Mouse (Mus musculus) liver, embryonic 14.5 days (tissue): ENCODE measurements around the gene Jup. TPM values are rescaled to one million over a fixed set of nuclear protein-coding genes. Genes with fewer than 3 reads are reported as not detected.

Source experiments
- ATAC-seq: fragments of 200-750 bp; cut with Nextera tagmentation; 2 replicates; pipeline ENCODE4 v1.8.0; 2017; ENCODE audit warnings: moderate number of reproducible peaks, mild to moderate bottlenecking, moderate library complexity; ENCODE audit not compliant: insufficient read depth
- DNase-seq, 3 experiments: peaks; one replicate each; pipeline ENCODE4 v3.0.0-alpha.2; 2012 to 2013; ENCODE audit warnings: low read depth in 3 of 3, low spot score in 3 of 3
- H3K27ac ChIP-seq: fragments of 300-500 bp; sonication (generic); 2 replicates; pipeline ENCODE4 v1.5.1; 2014; ENCODE audit warnings: moderate library complexity, mild to moderate bottlenecking, control low read depth, inconsistent platforms
- H3K27me3 ChIP-seq: fragments of 300-500 bp; sonication (generic); 2 replicates; pipeline ENCODE4 v1.6.1; 2014; ENCODE audit warnings: mild to moderate bottlenecking, low read length, moderate library complexity; ENCODE audit not compliant: control insufficient read depth, insufficient read depth
- H3K36me3 ChIP-seq: fragments of 300-500 bp; sonication (generic); replicated peaks from 2 replicates; pipeline ENCODE4 v1.6.1; 2014; ENCODE audit warnings: low read depth; ENCODE audit not compliant: control insufficient read depth, insufficient read depth
- H3K4me1 ChIP-seq, 2 experiments: fragments of 200-500 bp in 1 of 2; fragments of 300-500 bp in 1 of 2; sonication (generic) in 1 of 2; replicated peaks; 2 replicates each; pipeline ENCODE4 v1.6.1; 2012 to 2014; ENCODE audit warnings: antibody characterized with exemption in 1 of 2, inconsistent platforms in 1 of 2, low read length in 1 of 2; ENCODE audit not compliant: control insufficient read depth in 2 of 2, insufficient read depth in 2 of 2
- H3K4me2 ChIP-seq: fragments of 300-500 bp; sonication (generic); 2 replicates; pipeline ENCODE4 v1.6.1; 2014; ENCODE audit warnings: low read depth, mild to moderate bottlenecking, control low read depth, moderate library complexity
- H3K4me3 ChIP-seq, 2 experiments: fragments of 200-500 bp in 1 of 2; fragments of 300-500 bp in 1 of 2; sonication (generic) in 1 of 2; 2 replicates each; pipeline ENCODE4 v1.5.1; 2012 to 2014; ENCODE audit warnings: low read depth in 2 of 2, low read length in 2 of 2, mild to moderate bottlenecking in 2 of 2, control low read depth in 1 of 2, inconsistent platforms in 1 of 2, moderate library complexity in 1 of 2; ENCODE audit not compliant: insufficient read depth in 1 of 2
- H3K9ac ChIP-seq: fragments of 300-500 bp; sonication (generic); replicated peaks from 2 replicates; pipeline ENCODE4 v1.6.1; 2014; ENCODE audit warnings: mild to moderate bottlenecking, control low read depth, moderate library complexity
- H3K9me3 ChIP-seq: fragments of 300-500 bp; sonication (generic); 2 replicates; pipeline ENCODE4 v1.6.1; 2016; ENCODE audit warnings: low read length, mixed read lengths; ENCODE audit not compliant: control insufficient read depth
- CTCF ChIP-seq: IDR thresholded peaks from 2 replicates; pipeline ENCODE4 v1.5.1; 2016; ENCODE audit warnings: antibody characterized with exemption, low read depth, control low read depth
- EP300 ChIP-seq: IDR thresholded peaks from 2 replicates; pipeline ENCODE4 v1.6.1; 2016; ENCODE audit warnings: antibody characterized with exemption, low read depth
- WGBS: fragments of 180-500 bp; shearing (Covaris S2); extraction: QIAGEN DNeasy Blood & Tissue Kit; methylation state at CpG from one replicate; pipeline ENCODE4 v1.1.7; 2014; ENCODE audit not compliant: insufficient replicate concordance; 5-methylcytosine and 5-hydroxymethylcytosine counted together
- polyA plus RNA-seq, 2 experiments: library from polyadenylated mRNA; depleted of rRNA in 1 of 2; stranded (reverse) in 1 of 2; unstranded in 1 of 2; fragments of >200 nt; fragmentation: Nextera tagmentation in 1 of 2; extraction: Ambion mirVana in 1 of 2; gene quantifications; 2 replicates each; pipeline versions ENCODE4 v1.2.1 to v1.2.3; 2012 to 2014

Jup gene
- polyA plus RNA-seq, 2 experiments: 8.5 to 8.6 TPM

- H3K9ac ChIP-seq: no peak overlapping the region
- no peak overlapping the region for H3K27ac ChIP-seq
- ATAC-seq: no peak
- H3K36me3 ChIP-seq: no peaks in the 10 kb centered on the region
- no peaks in the 10 kb centered on the region for H3K9me3 ChIP-seq
- no peak for DNase-seq
- 58% methylated on average over 16 of the region's 16 CpGs for WGBS
- TF ChIP-seq CTCF (no peak), EP300 (no peak)
- no peak overlapping the region for H3K4me3 ChIP-seq
- no peaks in the 10 kb centered on the region for H3K4me1 ChIP-seq
- H3K27me3 ChIP-seq: no peaks in the 10 kb centered on the region
- no peak overlapping the region for H3K4me2 ChIP-seq
Measured at GRCm38 (mm10) chr11:100330235-100330634, 67.3 kb downstream of the Jup start.

GRCm38 (mm10) chr11:100327761-100328160, 69.8 kb downstream of the Jup start:
- Histone ChIP-seq H3K4me2 (no peak overlapping the region), H3K4me3 (no peak overlapping the region), H3K9me3 (no peaks in the 10 kb centered on the region), H3K36me3 (peaks cover under 1% of the 10 kb centered on the region), H3K27me3 (no peaks in the 10 kb centered on the region), H3K27ac (no peak overlapping the region), H3K4me1 (no peaks in the 10 kb centered on the region), H3K9ac (no peak overlapping the region)
- ATAC-seq (no peak), DNase-seq (no peak)
- WGBS: 52% methylated on average over 6 of the region's 6 CpGs
- TF ChIP-seq CTCF: no peak
- no peak for TF ChIP-seq EP300

GRCm38 (mm10) chr11:100327316-100327715, 70.2 kb downstream of the Jup start:
- H3K9ac ChIP-seq: no peak overlapping the region
- H3K36me3 ChIP-seq: peaks cover 5% of the 10 kb centered on the region
- no peak for DNase-seq
- no peaks in the 10 kb centered on the region for H3K4me1 ChIP-seq
- H3K27me3 ChIP-seq: no peaks in the 10 kb centered on the region
- ATAC-seq: no peak
- WGBS: 67% methylated on average over 11 of the region's 11 CpGs
- no peaks in the 10 kb centered on the region for H3K9me3 ChIP-seq
- no peak for TF ChIP-seq CTCF
- no peak for TF ChIP-seq EP300
- H3K27ac ChIP-seq: no peak overlapping the region
- H3K4me2 ChIP-seq: no peak overlapping the region
- H3K4me3 ChIP-seq: no peak overlapping the region

GRCm38 (mm10) chr11:100325062-100325629, 72.4 kb downstream of the Jup start:
- Histone ChIP-seq H3K4me3 (no peak overlapping the region), H3K4me1 (peaks cover 0 to 2% of the 10 kb centered on the region in 2 experiments; a peak in 1 of 4 replicates), H3K27me3 (no peaks in the 10 kb centered on the region), H3K9ac (no peak overlapping the region), H3K27ac (no peak overlapping the region), H3K36me3 (peaks cover 23% of the 10 kb centered on the region), H3K9me3 (no peaks in the 10 kb centered on the region), H3K4me2 (no peak overlapping the region)
- WGBS: 61% methylated on average over 11 of the region's 11 CpGs
- DNase-seq: no peak
- TF ChIP-seq CTCF (no peak), EP300 (no peak)
- ATAC-seq: no peak

- Histone ChIP-seq H3K27me3 (no peaks in the 10 kb centered on the region), H3K4me3 (no peak overlapping the region), H3K4me2 (no peak overlapping the region), H3K9me3 (no peaks in the 10 kb centered on the region), H3K27ac (no peak overlapping the region), H3K4me1 (peaks cover 4 to 10% of the 10 kb centered on the region in 2 experiments), H3K36me3 (peaks cover 23% of the 10 kb centered on the region), H3K9ac (no peak overlapping the region)
- WGBS: 11% methylated on average over 3 of the region's 3 CpGs
- ATAC-seq (no peak), DNase-seq (peak; percentile 60 to 83 (median 69))
- TF ChIP-seq CTCF (peak; percentile 85), EP300 (no peak)
Measured at GRCm38 (mm10) chr11:100323578-100323977, 74.0 kb downstream of the Jup start.
